Mouse (Mus musculus) heart, embryonic 10.5 days (tissue): ENCODE data around the gene Tmem150b. TPM values are rescaled to one million over a fixed set of nuclear protein-coding genes. Genes with fewer than 3 reads are reported as not detected.

ENCODE experiments used
- DNase-seq: peaks from one replicate; pipeline ENCODE4 v3.0.0-alpha.2; 2017; ENCODE audit warnings: low spot score
- H3K27ac ChIP-seq: fragments of 300-500 bp; sonication (generic); 2 replicates; pipeline ENCODE4 v1.5.1; 2016; ENCODE audit warnings: mild to moderate bottlenecking
- H3K27me3 ChIP-seq: fragments of 300-500 bp; sonication (generic); 2 replicates; pipeline ENCODE4 v1.6.1; 2016; ENCODE audit warnings: mild to moderate bottlenecking; ENCODE audit not compliant: poor library complexity, insufficient read depth, severe bottlenecking
- H3K36me3 ChIP-seq: fragments of 300-500 bp; sonication (generic); 2 replicates; pipeline ENCODE4 v1.6.1; 2016; ENCODE audit warnings: mild to moderate bottlenecking, moderate library complexity
- H3K4me1 ChIP-seq: fragments of 300-500 bp; sonication (generic); 2 replicates; pipeline ENCODE4 v1.6.1; 2016; ENCODE audit warnings: mild to moderate bottlenecking
- H3K4me3 ChIP-seq: fragments of 300-500 bp; sonication (generic); 2 replicates; pipeline ENCODE4 v1.5.1; 2016; ENCODE audit warnings: mild to moderate bottlenecking, moderate library complexity
- H3K9me3 ChIP-seq: fragments of 300-500 bp; sonication (generic); 2 replicates; pipeline ENCODE4 v1.6.1; 2016; ENCODE audit warnings: mild to moderate bottlenecking, moderate library complexity
- WGBS: fragments of 180-500 bp; shearing (Covaris S2); methylation state at CpG from one replicate; pipeline ENCODE4 v1.1.7; 2016; 5-methylcytosine and 5-hydroxymethylcytosine counted together
- polyA plus RNA-seq: library from polyadenylated mRNA; unstranded; fragments of >200 nt; fragmentation: Nextera tagmentation; extraction: Ambion mirVana; gene quantifications from 2 replicates; pipeline ENCODE4 v1.2.1, GENCODE M21; 2016

Tmem150b gene
- polyA plus RNA-seq, 1 experiment from 2014 or later = not detected

GRCm38 (mm10) chr7:4670655-4671255, 54.3 kb downstream of the Tmem150b start:
- no peak for DNase-seq
- peaks cover 81% of the 10 kb centered on the region for H3K36me3 ChIP-seq
- WGBS = 80% methylated on average over 8 of the region's 8 CpGs
- H3K9me3 ChIP-seq = no peaks in the 10 kb centered on the region
- H3K27ac ChIP-seq = peak overlapping the region; percentile 17; the same call in 1 of the 2 replicates
- H3K4me1 ChIP-seq = no peaks in the 10 kb centered on the region
- H3K4me3 ChIP-seq = no peak overlapping the region
- no peaks in the 10 kb centered on the region for H3K27me3 ChIP-seq

- Histone ChIP-seq H3K36me3 (peaks cover 78% of the 10 kb centered on the region), H3K4me3 (no peak overlapping the region), H3K4me1 (no peaks in the 10 kb centered on the region), H3K9me3 (no peaks in the 10 kb centered on the region), H3K27ac (no peak overlapping the region), H3K27me3 (no peaks in the 10 kb centered on the region)
- DNase-seq = no peak
- WGBS = 91% methylated on average over 9 of the region's 9 CpGs
Measured at GRCm38 (mm10) chr7:4669156-4669555, 55.9 kb downstream of the Tmem150b start.

GRCm38 (mm10) chr7:4668506-4668905, 56.5 kb downstream of the Tmem150b start:
- Histone ChIP-seq H3K4me1 (no peaks in the 10 kb centered on the region), H3K4me3 (no peak overlapping the region), H3K36me3 (peaks cover 78% of the 10 kb centered on the region), H3K27ac (no peak overlapping the region), H3K27me3 (no peaks in the 10 kb centered on the region), H3K9me3 (no peaks in the 10 kb centered on the region)
- WGBS = 96% methylated on average over 8 of the region's 8 CpGs
- no peak for DNase-seq

GRCm38 (mm10) chr7:4666871-4667270, 58.2 kb downstream of the Tmem150b start:
- WGBS = 96% methylated on average over 5 of the region's 5 CpGs
- peaks cover 76% of the 10 kb centered on the region for H3K36me3 ChIP-seq

DNA sequence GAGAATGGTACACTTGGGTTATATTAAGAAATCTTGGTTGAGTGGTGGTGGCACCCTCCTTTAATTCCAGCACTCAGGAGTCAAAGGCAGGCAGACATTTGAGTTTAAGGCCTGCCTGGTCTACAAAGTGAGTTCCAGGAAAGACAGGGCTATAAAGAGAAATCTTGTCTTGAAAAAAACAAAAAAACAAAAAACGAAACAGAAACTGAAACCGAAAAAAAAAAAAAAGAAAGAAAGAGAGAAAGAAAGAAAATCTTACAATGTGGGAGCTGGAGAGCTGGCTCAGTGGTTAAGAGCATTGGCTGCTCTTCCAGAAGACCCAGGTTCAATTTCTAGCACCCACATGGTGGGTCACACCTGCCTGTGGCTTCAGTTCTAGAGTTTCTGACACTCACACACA, 61.3 kb downstream of the Tmem150b start:
- Histone ChIP-seq H3K27ac (no peak overlapping the region), H3K4me1 (peaks cover 10% of the 10 kb centered on the region), H3K9me3 (no peaks in the 10 kb centered on the region), H3K27me3 (no peaks in the 10 kb centered on the region), H3K36me3 (peaks cover 52% of the 10 kb centered on the region), H3K4me3 (no peak overlapping the region)
- WGBS = 92% methylated on average over 2 of the region's 2 CpGs
- no peak for DNase-seq

More at GRCm38 (mm10) chr7:4666871-4667270, 58.2 kb downstream of the Tmem150b start:
- Histone ChIP-seq H3K27me3 (no peaks in the 10 kb centered on the region), H3K4me1 (no peaks in the 10 kb centered on the region), H3K9me3 (no peaks in the 10 kb centered on the region), H3K4me3 (no peak overlapping the region), H3K27ac (no peak overlapping the region)
- no peak for DNase-seq

GRCm38 (mm10) chr7:4663179-4663578, 61.9 kb downstream of the Tmem150b start:
- DNase-seq = no peak
- no peaks in the 10 kb centered on the region for H3K9me3 ChIP-seq

GRCm38 (mm10) chr7:4659911-4660443, 65.1 kb downstream of the Tmem150b start:
- 81% methylated on average over 3 of the region's 3 CpGs for WGBS
- DNase-seq = no peak
- H3K9me3 ChIP-seq = no peaks in the 10 kb centered on the region

More at GRCm38 (mm10) chr7:4663179-4663578, 61.9 kb downstream of the Tmem150b start:
- Histone ChIP-seq H3K27ac (no peak overlapping the region), H3K36me3 (peaks cover 47% of the 10 kb centered on the region), H3K4me3 (no peak overlapping the region), H3K27me3 (no peaks in the 10 kb centered on the region), H3K4me1 (peaks cover 10% of the 10 kb centered on the region)
- whole genome bisulfite sequencing = 63% methylated on average over 8 of the region's 8 CpGs

GRCm38 (mm10) chr7:4658912-4659551, 66.0 kb downstream of the Tmem150b start, which contains the start of gene Ppp6r1:
Ppp6r1 (minus strand) TSS chr7:4659019.
- H3K27me3 ChIP-seq = no peaks in the 10 kb centered on the region
- H3K4me1 ChIP-seq = peaks cover 45% of the 10 kb centered on the region
- under 1% methylated on average over 54 of the region's 54 CpGs for WGBS
- peak within 1 kb of the TSS; percentile 91 for H3K4me3 ChIP-seq
- peaks cover 17% of the 10 kb centered on the region for H3K36me3 ChIP-seq
- no peaks in the 10 kb centered on the region for H3K9me3 ChIP-seq
- peak within 1 kb of the TSS; percentile 97 for H3K27ac ChIP-seq
- DNase-seq = peak; percentile 97

More at GRCm38 (mm10) chr7:4659911-4660443, 65.1 kb downstream of the Tmem150b start:
- peaks cover 26% of the 10 kb centered on the region for H3K36me3 ChIP-seq
- peaks cover 36% of the 10 kb centered on the region for H3K4me1 ChIP-seq
- peak overlapping the region; percentile 97; the same call in 1 of the 2 replicates for H3K27ac ChIP-seq
- no peaks in the 10 kb centered on the region for H3K27me3 ChIP-seq
- H3K4me3 ChIP-seq = peak overlapping the region; percentile 91

DNA sequence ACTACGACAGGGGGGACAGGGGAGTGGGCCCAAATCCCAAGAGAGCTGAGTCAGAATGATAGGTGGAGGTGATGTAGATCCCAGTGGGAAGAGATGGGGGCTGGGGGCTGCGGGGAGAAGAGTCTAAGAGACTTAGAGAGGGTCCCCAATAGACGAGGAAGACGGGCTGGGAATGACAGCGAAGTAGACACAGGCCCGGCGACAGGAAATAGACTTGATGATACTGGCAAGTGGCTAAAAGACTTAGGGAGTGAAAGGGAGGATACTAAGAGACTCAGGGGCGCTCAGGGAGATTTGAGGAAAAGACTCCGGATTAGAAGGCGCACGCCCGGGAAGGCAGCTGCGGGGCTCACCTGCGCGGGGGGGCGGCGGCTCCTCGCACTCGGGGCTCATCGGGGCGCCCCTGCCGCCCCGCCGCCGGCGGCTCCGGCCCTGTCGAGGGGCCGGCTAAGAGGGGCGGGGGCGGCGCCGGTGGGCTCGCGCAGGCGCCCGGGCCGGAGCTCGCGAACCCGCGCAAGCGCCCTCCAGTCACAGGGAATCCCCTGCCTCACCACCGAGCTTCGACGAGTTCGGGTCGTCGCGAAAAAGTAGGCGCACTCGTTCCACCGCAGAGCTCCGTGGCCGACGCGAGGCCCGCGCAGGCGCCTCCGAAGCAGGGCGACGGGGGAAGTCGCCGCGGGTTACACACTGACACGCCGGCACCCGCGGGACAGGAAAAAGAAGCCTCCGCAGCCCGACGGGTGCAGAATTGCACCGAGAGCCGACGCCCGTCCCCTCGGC, 66.7 kb downstream of the Tmem150b start:
- Histone ChIP-seq H3K4me1 (peaks cover 49% of the 10 kb centered on the region), H3K27ac (peak overlapping the region; percentile 97), H3K27me3 (no peaks in the 10 kb centered on the region), H3K36me3 (peaks cover 17% of the 10 kb centered on the region), H3K9me3 (no peaks in the 10 kb centered on the region), H3K4me3 (peak overlapping the region; percentile 91)
- WGBS = under 1% methylated on average over 78 of the region's 78 CpGs
- DNase-seq = no peak

DNA sequence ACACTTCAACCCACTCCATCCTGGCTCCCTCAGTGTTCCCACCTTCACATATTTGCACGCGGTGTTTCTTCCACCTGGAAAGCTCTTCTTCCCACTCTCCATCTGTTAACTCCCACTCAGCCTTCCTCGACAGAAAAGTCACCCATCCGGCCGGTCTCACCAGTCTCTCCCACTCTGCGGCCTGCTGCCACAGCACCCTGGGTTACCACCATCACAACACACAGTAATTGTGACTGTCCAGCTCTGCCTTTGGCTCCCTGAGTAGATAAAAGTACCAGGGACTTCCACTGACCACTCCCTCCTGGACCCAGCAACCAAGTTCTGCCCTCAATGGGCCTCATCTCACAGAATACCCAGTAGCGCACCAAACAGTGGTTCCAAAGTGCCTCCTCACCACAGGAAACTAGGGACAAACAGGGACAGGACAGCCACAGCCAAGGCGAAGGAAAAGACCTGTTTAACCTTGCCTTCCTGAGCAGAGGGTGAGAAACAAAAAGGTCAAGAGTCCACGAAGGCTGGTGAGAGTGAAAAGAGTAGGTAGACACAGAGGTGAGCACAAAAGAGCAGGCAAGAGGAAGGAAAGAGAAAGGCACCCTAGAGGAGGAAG, 67.4 kb downstream of the Tmem150b start:
- Histone ChIP-seq H3K36me3 (peaks cover 14% of the 10 kb centered on the region; the same call in 1 of the 2 replicates), H3K4me1 (peaks cover 52% of the 10 kb centered on the region), H3K4me3 (peak overlapping the region; percentile 91), H3K9me3 (no peaks in the 10 kb centered on the region), H3K27ac (peak overlapping the region; percentile 97), H3K27me3 (no peaks in the 10 kb centered on the region)
- DNase-seq = no peak
- 52% methylated on average over 9 of the region's 9 CpGs for WGBS
